Mouse (Mus musculus): ENCODE measurements around the gene Sav1. TPM values are rescaled to one million over a fixed set of nuclear protein-coding genes. Genes with fewer than 3 reads are reported as not detected.

The Sav1 gene
- polyA plus RNA-seq (2015; fragmentation: Nextera tagmentation; extraction: Ambion mirVana) = 4.4 and 8.7 TPM in 2 replicates

GRCm38 (mm10) chr12:69986786-69987497, at the start of gene Sav1:
TSS of gene Sav1 (minus strand) at chr12:69987002.
- H3K27me3 ChIP-seq = no peaks in the 10 kb centered on the region
- under 1% methylated on average over 87 of the region's 102 CpGs for WGBS
- H3K36me3 ChIP-seq = peaks cover 25% of the 10 kb centered on the region
- H3K4me2 ChIP-seq = peak within 1 kb of the TSS; percentile 71
- H3K9me3 ChIP-seq = no peaks in the 10 kb centered on the region
- peak; percentile 87 for ATAC-seq (ENCODE audit: insufficient number of reproducible peaks, insufficient read depth, low FRiP score, low TSS enrichment, low read depth)
- H3K4me3 ChIP-seq = peak within 1 kb of the TSS; percentile 89
- peak within 1 kb of the TSS; percentile 96 for H3K9ac ChIP-seq
- H3K4me1 ChIP-seq = peaks cover 14% of the 10 kb centered on the region
- peak within 1 kb of the TSS; percentile 92 for H3K27ac ChIP-seq

GRCm38 (mm10) chr12:70026233-70026632, 39.4 kb upstream of the Sav1 start:
- no peak overlapping the region for H3K27ac ChIP-seq
- no peak overlapping the region for H3K4me3 ChIP-seq
- ATAC-seq (ENCODE audit: insufficient number of reproducible peaks, insufficient read depth, low FRiP score, low TSS enrichment, low read depth) = no peak
- no peak overlapping the region for H3K9ac ChIP-seq
- no peaks in the 10 kb centered on the region for H3K27me3 ChIP-seq
- no peaks in the 10 kb centered on the region for H3K4me1 ChIP-seq
- H3K9me3 ChIP-seq = no peaks in the 10 kb centered on the region
- peaks cover 60% of the 10 kb centered on the region for H3K36me3 ChIP-seq
- no peak overlapping the region for H3K4me2 ChIP-seq

- no peaks in the 10 kb centered on the region for H3K9me3 ChIP-seq
- no peaks in the 10 kb centered on the region for H3K27me3 ChIP-seq
- no peak overlapping the region for H3K27ac ChIP-seq
- no peak overlapping the region for H3K4me3 ChIP-seq
- no peak for ATAC-seq (ENCODE audit: insufficient number of reproducible peaks, insufficient read depth, low FRiP score, low TSS enrichment, low read depth)
- no peak overlapping the region for H3K4me2 ChIP-seq
- 87% methylated on average over 6 of the region's 6 CpGs for WGBS
- peaks cover 62% of the 10 kb centered on the region for H3K36me3 ChIP-seq
- no peak overlapping the region for H3K9ac ChIP-seq
- H3K4me1 ChIP-seq = no peaks in the 10 kb centered on the region
Measured at GRCm38 (mm10) chr12:70025431-70025830, 38.6 kb upstream of the Sav1 start.

GRCm38 (mm10) chr12:70023580-70023979, 36.8 kb upstream of the Sav1 start:
- Histone ChIP-seq H3K9me3 (no peaks in the 10 kb centered on the region), H3K27me3 (no peaks in the 10 kb centered on the region), H3K4me2 (no peak overlapping the region), H3K4me1 (no peaks in the 10 kb centered on the region), H3K4me3 (no peak overlapping the region), H3K9ac (no peak overlapping the region), H3K36me3 (peaks cover 62% of the 10 kb centered on the region), H3K27ac (no peak overlapping the region)
- 91% methylated on average over 4 of the region's 4 CpGs for WGBS
- ATAC-seq (ENCODE audit: insufficient number of reproducible peaks, insufficient read depth, low FRiP score, low TSS enrichment, low read depth) = no peak

- ATAC-seq (ENCODE audit: insufficient number of reproducible peaks, insufficient read depth, low FRiP score, low TSS enrichment, low read depth) = no peak
- Histone ChIP-seq H3K4me2 (no peak overlapping the region), H3K9ac (no peak overlapping the region), H3K27ac (no peak overlapping the region), H3K4me1 (peaks cover 13% of the 10 kb centered on the region), H3K36me3 (peaks cover 34% of the 10 kb centered on the region), H3K4me3 (no peak overlapping the region), H3K9me3 (no peaks in the 10 kb centered on the region), H3K27me3 (no peaks in the 10 kb centered on the region)
- WGBS = 78% methylated on average over 4 of the region's 4 CpGs
Measured at GRCm38 (mm10) chr12:70018153-70018552, 31.4 kb upstream of the Sav1 start.

- 68% methylated on average over 4 of the region's 4 CpGs for WGBS
Measured at GRCm38 (mm10) chr12:70015936-70016335, 29.1 kb upstream of the Sav1 start.

GRCm38 (mm10) chr12:70011681-70012080, 24.9 kb upstream of the Sav1 start:
- no peak for ATAC-seq (ENCODE audit: insufficient number of reproducible peaks, insufficient read depth, low FRiP score, low TSS enrichment, low read depth)
- WGBS = 61% methylated on average over 5 of the region's 5 CpGs
- Histone ChIP-seq H3K4me1 (peaks cover 13% of the 10 kb centered on the region), H3K27ac (no peak overlapping the region), H3K4me3 (no peak overlapping the region), H3K9me3 (0 out of 2 replicates have a peak, but pooled peaks cover 3% of the 10 kb centered on the region), H3K9ac (no peak overlapping the region), H3K4me2 (no peak overlapping the region), H3K36me3 (peaks cover 7% of the 10 kb centered on the region), H3K27me3 (no peaks in the 10 kb centered on the region)

More at GRCm38 (mm10) chr12:70015936-70016335, 29.1 kb upstream of the Sav1 start:
- Histone ChIP-seq H3K36me3 (peaks cover 27% of the 10 kb centered on the region), H3K4me2 (no peak overlapping the region), H3K4me1 (peaks cover 13% of the 10 kb centered on the region), H3K27me3 (no peaks in the 10 kb centered on the region), H3K9me3 (0 out of 2 replicates have a peak, but pooled peaks cover 2% of the 10 kb centered on the region), H3K4me3 (no peak overlapping the region), H3K9ac (no peak overlapping the region), H3K27ac (no peak overlapping the region)
- no peak for ATAC-seq (ENCODE audit: insufficient number of reproducible peaks, insufficient read depth, low FRiP score, low TSS enrichment, low read depth)

- peaks cover 3% of the 10 kb centered on the region; the same call in 1 of the 2 replicates for H3K4me1 ChIP-seq
- peaks cover 7% of the 10 kb centered on the region for H3K36me3 ChIP-seq
- WGBS = 95% methylated on average over 4 of the region's 4 CpGs
- no peak overlapping the region for H3K4me3 ChIP-seq
- 0 out of 2 replicates have a peak, but pooled peaks cover 3% of the 10 kb centered on the region for H3K9me3 ChIP-seq
- no peak overlapping the region for H3K4me2 ChIP-seq
- ATAC-seq (ENCODE audit: insufficient number of reproducible peaks, insufficient read depth, low FRiP score, low TSS enrichment, low read depth) = no peak
- no peak overlapping the region for H3K9ac ChIP-seq
- no peaks in the 10 kb centered on the region for H3K27me3 ChIP-seq
- H3K27ac ChIP-seq = no peak overlapping the region
Measured at GRCm38 (mm10) chr12:70010356-70010755, 23.6 kb upstream of the Sav1 start.

- no peak for ATAC-seq (ENCODE audit: insufficient number of reproducible peaks, insufficient read depth, low FRiP score, low TSS enrichment, low read depth)
Measured at GRCm38 (mm10) chr12:70005103-70005502, 18.3 kb upstream of the Sav1 start.

GRCm38 (mm10) chr12:69998186-69998983, 11.6 kb upstream of the Sav1 start:
- H3K9ac ChIP-seq = no peak overlapping the region
- H3K27ac ChIP-seq = no peak overlapping the region
- H3K4me3 ChIP-seq = no peak overlapping the region
- 70% methylated on average over 13 of the region's 13 CpGs for WGBS
- no peaks in the 10 kb centered on the region for H3K36me3 ChIP-seq
- no peak for ATAC-seq (ENCODE audit: insufficient number of reproducible peaks, insufficient read depth, low FRiP score, low TSS enrichment, low read depth)
- H3K4me2 ChIP-seq = no peak overlapping the region
- no peaks in the 10 kb centered on the region; the same call in 1 of the 2 replicates for H3K9me3 ChIP-seq
- H3K4me1 ChIP-seq = peaks cover 2% of the 10 kb centered on the region; the same call in 1 of the 2 replicates
- no peaks in the 10 kb centered on the region for H3K27me3 ChIP-seq

More at GRCm38 (mm10) chr12:70005103-70005502, 18.3 kb upstream of the Sav1 start:
- Histone ChIP-seq H3K36me3 (no peaks in the 10 kb centered on the region), H3K4me1 (no peaks in the 10 kb centered on the region), H3K27ac (no peak overlapping the region), H3K9me3 (no peaks in the 10 kb centered on the region), H3K4me2 (no peak overlapping the region), H3K9ac (no peak overlapping the region), H3K27me3 (no peaks in the 10 kb centered on the region), H3K4me3 (no peak overlapping the region)
- 83% methylated on average over 4 of the region's 4 CpGs for WGBS

- no peaks in the 10 kb centered on the region; the same call in 1 of the 2 replicates for H3K9me3 ChIP-seq
- no peak overlapping the region for H3K9ac ChIP-seq
- H3K4me1 ChIP-seq = peaks cover 2% of the 10 kb centered on the region; the same call in 1 of the 2 replicates
- no peak overlapping the region for H3K4me2 ChIP-seq
- no peaks in the 10 kb centered on the region for H3K27me3 ChIP-seq
- 37% methylated on average over 3 of the region's 3 CpGs for WGBS
- H3K36me3 ChIP-seq = no peaks in the 10 kb centered on the region
- no peak overlapping the region for H3K27ac ChIP-seq
- ATAC-seq (ENCODE audit: insufficient number of reproducible peaks, insufficient read depth, low FRiP score, low TSS enrichment, low read depth) = no peak
- H3K4me3 ChIP-seq = no peak overlapping the region
Measured at GRCm38 (mm10) chr12:69995382-69995781, 8.6 kb upstream of the Sav1 start.

All from embryonic facial prominence, embryonic 13.5 days (tissue).